Mouse (Mus musculus): Measurements from ENCODE around the gene Utp14a. TPM values are rescaled to one million over a fixed set of nuclear protein-coding genes. Genes with fewer than 3 reads are reported as not detected.
"Not testable (repeated sequence)": the region's sequence is repeated elsewhere in the genome, so short reads cannot be mapped to it uniquely, and the experiment has no call there.

The Utp14a gene
- 16.3 and 19.1 TPM in 2 replicates for polyA plus RNA-seq (2015; fragmentation: Nextera tagmentation; extraction: Ambion mirVana)

- Histone ChIP-seq H3K4me1 (replicated peaks) (peaks cover 5% of the 10 kb centered on the region), H3K36me3 (peaks cover 4% of the 10 kb centered on the region), H3K27me3 (no peaks in the 10 kb centered on the region), H3K9ac (peak within 1 kb of the TSS; percentile 71), H3K4me3 (peak within 1 kb of the TSS; percentile 48), H3K27ac (peak within 1 kb of the TSS; percentile 88), H3K4me2 (peak within 1 kb of the TSS; percentile 56), H3K9me3 (no peaks in the 10 kb centered on the region)
- 13% methylated on average over 33 of the region's 33 CpGs for WGBS
- peak; percentile 100 for ATAC-seq (ENCODE audit: low FRiP score)
These were observed at the start of gene Utp14a for GRCm38 (mm10) chrX:48256468-48257007. TSS of gene Utp14a (plus strand) at chrX:48256862.

DNA sequence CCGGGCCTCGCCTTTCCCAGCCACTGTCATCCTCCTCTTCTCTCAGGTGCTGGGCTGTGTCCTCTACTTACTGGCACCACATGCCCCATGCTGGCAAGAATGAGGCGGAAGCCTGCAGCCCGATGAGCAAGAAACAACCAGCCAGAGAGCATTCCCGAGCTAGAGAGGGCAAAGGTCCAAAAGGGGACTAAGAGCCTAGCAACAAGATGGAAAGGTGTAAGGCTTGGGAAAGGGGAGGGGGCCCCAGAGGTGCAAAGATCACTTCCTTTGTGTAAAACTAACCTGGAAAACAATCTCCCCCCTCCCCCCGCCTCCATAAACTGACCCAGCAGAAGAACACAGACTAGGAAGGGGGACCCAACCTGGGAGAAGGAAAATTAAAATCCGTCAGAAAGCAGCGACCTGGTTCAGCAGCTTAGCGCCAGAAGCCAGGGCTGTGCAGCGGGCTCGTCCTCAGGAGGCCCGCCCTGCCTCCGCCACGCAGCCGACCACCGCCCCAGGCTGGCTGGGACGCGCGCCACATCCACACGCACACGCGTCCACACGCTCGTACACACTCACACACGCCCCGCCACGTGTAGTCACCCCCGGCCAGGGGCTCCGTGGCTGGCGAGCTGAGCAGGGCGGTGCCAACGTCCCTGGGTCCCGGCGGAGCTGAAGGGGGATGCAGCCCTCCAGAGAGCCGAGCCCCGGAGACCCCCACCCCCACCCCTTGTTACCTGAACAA is 48.7 kb upstream of the Utp14a start:
- Histone ChIP-seq H3K27me3 (no peaks in the 10 kb centered on the region), H3K9me3 (no peaks in the 10 kb centered on the region), H3K9ac (peak overlapping the region; percentile 81), H3K4me1 (replicated peaks) (peaks cover 32% of the 10 kb centered on the region), H3K36me3 (no peaks in the 10 kb centered on the region), H3K4me2 (peak overlapping the region; percentile 59), H3K4me3 (peak overlapping the region; percentile 57), H3K27ac (peak overlapping the region; percentile 85)
- peak; percentile 88 for ATAC-seq (ENCODE audit: low FRiP score)
- 10% methylated on average over 35 of the region's 36 CpGs for WGBS

DNA sequence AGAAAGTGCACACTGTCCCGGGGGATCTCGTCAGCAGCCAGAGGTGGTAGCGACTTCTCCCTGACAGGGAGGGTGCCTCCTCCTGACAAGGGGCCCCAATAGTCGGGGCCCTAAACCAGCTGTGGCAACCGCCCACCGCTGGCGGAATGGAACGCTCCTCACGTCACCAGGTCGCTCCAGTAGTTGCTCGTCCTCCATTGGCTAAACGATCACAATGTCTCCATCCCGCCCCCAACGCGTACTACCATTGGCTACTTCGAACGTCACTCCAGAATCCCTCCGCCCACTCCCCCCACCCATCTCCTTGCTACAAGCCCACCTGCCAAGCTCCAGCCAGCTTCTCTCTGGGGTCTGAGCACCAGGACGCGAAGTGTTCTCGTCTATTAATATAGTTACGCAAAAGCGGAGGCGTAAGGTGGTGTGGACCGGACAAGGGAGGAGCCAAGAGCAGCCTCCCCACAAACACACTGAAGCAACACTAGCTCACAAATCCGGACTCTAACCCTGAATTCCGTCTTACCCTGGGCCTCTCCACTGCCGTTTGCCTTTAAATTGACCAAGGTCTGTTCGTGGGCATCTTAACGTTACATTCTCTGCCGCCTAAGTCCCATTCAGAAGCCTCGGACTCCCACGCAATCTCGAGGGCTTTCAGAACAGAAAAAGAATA is 48.0 kb upstream of the Utp14a start, which contains the start of gene Zdhhc9:
Gene Zdhhc9 (minus strand): TSS at position 360 of the 667 bp plus-strand sequence.
- 11% methylated on average over 34 of the region's 34 CpGs for WGBS
- H3K9ac ChIP-seq = peak within 1 kb of the TSS; percentile 81
- peak; percentile 98 for ATAC-seq (ENCODE audit: low FRiP score)
- no peaks in the 10 kb centered on the region for H3K27me3 ChIP-seq
- peak within 1 kb of the TSS; percentile 85 for H3K27ac ChIP-seq
- peak within 1 kb of the TSS; percentile 57 for H3K4me3 ChIP-seq
- no peaks in the 10 kb centered on the region for H3K9me3 ChIP-seq
- H3K4me2 ChIP-seq = peak within 1 kb of the TSS; percentile 59
- H3K36me3 ChIP-seq = no peaks in the 10 kb centered on the region
- peaks cover 30% of the 10 kb centered on the region for H3K4me1 ChIP-seq (replicated peaks)

- H3K27ac ChIP-seq; H3K4me2 ChIP-seq; H3K9me3 ChIP-seq; H3K27me3 ChIP-seq; H3K36me3 ChIP-seq; ATAC-seq (ENCODE audit: low FRiP score); H3K9ac ChIP-seq; H3K4me3 ChIP-seq: not testable (repeated sequence)
- 100% methylated on average over 2 of the region's 4 CpGs for WGBS
- peaks cover 22% of the 10 kb centered on the region for H3K4me1 ChIP-seq (replicated peaks)
These were observed 46.9 kb upstream of the Utp14a start for GRCm38 (mm10) chrX:48209746-48210145.

GRCm38 (mm10) chrX:48219468-48219867 is 37.2 kb upstream of the Utp14a start:
- 85% methylated on average over 5 of the region's 5 CpGs for WGBS
- no peaks in the 10 kb centered on the region for H3K36me3 ChIP-seq
- H3K4me1 ChIP-seq (replicated peaks) = no peaks in the 10 kb centered on the region
- H3K4me3 ChIP-seq = no peak overlapping the region
- H3K4me2 ChIP-seq = no peak overlapping the region
- H3K9me3 ChIP-seq = no peaks in the 10 kb centered on the region
- no peak overlapping the region for H3K27ac ChIP-seq
- no peaks in the 10 kb centered on the region for H3K27me3 ChIP-seq
- H3K9ac ChIP-seq = no peak overlapping the region
- no peak for ATAC-seq (ENCODE audit: low FRiP score)

DNA sequence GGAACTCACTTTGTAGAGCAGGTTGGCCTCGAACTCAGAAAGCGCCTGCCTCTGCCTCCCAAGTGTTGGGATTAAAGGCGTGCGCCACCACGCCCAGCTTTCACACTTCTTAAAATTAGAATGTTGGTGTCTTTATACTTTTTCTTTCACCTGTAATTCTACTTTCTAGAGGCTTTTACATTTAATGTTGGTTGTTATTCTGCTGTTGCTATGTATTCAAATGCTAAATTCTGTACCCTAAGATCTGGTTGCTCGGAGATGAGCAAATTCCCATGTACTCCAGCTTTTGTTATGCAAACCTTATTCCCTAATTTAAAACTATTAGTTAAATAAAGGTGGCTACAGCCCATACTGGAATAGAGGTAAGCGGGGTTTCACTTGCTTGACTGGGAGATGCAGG is 34.0 kb upstream of the Utp14a start:
- no peak for ATAC-seq (ENCODE audit: low FRiP score)
- H3K4me3 ChIP-seq = no peak overlapping the region
- no peaks in the 10 kb centered on the region for H3K4me1 ChIP-seq (replicated peaks)
- H3K27ac ChIP-seq = no peak overlapping the region
- 80% methylated on average over 7 of the region's 7 CpGs for WGBS
- no peak overlapping the region for H3K4me2 ChIP-seq
- no peaks in the 10 kb centered on the region for H3K27me3 ChIP-seq
- no peak overlapping the region for H3K9ac ChIP-seq
- H3K9me3 ChIP-seq = no peaks in the 10 kb centered on the region
- H3K36me3 ChIP-seq = no peaks in the 10 kb centered on the region

DNA sequence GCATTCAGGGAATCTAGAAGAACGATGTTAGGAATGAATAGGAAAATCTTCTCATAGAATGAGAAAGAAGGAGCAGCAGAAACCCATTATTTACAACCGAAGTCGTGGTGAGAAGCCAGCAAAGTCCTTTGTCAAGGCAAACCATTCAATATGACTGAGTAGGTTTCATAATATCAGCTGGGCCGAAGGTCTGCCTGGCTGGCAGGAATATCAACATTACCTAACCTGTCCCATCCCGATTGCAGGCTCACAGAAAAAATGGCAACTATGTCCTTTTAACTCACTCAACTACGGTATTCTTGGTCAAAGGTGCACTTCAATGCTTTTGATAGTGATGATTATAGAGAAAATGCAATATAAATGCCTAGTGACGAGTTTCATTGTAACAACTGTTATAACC is 30.4 kb upstream of the Utp14a start:
- no peak overlapping the region for H3K4me3 ChIP-seq
- no peaks in the 10 kb centered on the region for H3K36me3 ChIP-seq
- H3K27ac ChIP-seq = no peak overlapping the region
- H3K4me2 ChIP-seq = no peak overlapping the region
- no peaks in the 10 kb centered on the region for H3K9me3 ChIP-seq
- 84% methylated on average over 7 of the region's 7 CpGs for WGBS
- H3K4me1 ChIP-seq (replicated peaks) = no peaks in the 10 kb centered on the region
- no peaks in the 10 kb centered on the region for H3K27me3 ChIP-seq
- no peak for ATAC-seq (ENCODE audit: low FRiP score)
- no peak overlapping the region for H3K9ac ChIP-seq

DNA sequence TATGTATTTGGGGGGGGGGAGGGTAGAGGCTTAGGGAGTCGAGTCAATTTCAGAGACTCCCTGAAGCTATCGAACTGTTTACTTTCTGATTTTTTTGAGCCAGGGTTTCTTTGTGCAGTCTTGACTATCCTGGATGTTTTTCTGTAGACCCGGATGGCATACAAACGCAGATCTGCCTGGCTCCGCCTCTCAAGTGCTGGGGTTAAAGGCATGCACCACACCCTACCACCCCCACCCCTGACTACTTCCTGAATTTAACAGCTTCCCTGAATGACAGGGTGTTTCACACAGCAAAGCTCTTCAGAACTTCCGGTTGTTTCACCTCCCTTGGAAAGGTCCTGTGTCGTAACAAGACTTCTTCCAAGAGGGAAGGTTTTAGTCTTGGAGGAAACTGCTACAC is 22.2 kb upstream of the Utp14a start:
- WGBS = 71% methylated on average over 7 of the region's 7 CpGs
- Histone ChIP-seq H3K4me3 (no peak overlapping the region), H3K9ac (no peak overlapping the region), H3K4me2 (no peak overlapping the region), H3K27ac (no peak overlapping the region), H3K36me3 (no peaks in the 10 kb centered on the region), H3K9me3 (no peaks in the 10 kb centered on the region), H3K27me3 (no peaks in the 10 kb centered on the region), H3K4me1 (replicated peaks) (no peaks in the 10 kb centered on the region)
- ATAC-seq (ENCODE audit: low FRiP score) = no peak

DNA sequence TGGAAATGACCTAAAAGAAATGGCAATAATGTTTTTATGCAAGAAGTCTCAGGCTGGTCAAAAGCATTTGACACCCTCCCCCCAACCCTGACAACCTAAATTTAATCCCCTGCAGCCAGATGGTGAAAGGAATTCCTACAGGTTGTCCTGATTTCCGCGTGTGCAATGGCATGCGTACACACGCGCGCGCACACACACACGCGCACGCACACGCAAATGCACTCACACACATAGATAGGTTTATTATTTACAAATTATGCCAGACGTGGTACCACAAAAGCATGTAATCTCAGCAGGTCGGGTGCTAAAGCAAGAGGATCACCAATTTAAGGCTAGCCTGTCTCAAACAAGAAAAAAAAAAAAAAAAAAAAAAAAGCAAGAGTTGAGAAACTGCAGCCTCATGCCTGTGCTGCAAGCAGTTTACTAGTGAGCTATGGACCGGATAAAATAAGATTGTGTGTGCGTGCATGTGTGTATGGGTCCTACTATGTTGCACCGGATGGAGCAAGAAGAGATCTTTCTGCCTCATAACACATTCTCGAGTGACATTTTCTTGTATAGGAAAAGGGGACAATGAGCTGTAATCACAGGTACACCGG is 733 bp upstream of the Utp14a start:
- Histone ChIP-seq H3K27me3 (no peaks in the 10 kb centered on the region), H3K9ac (peak overlapping the region; percentile 71), H3K4me3 (peak overlapping the region; percentile 48), H3K9me3 (no peaks in the 10 kb centered on the region), H3K36me3 (no peaks in the 10 kb centered on the region; the same call in 1 of the 2 replicates), H3K4me2 (peak overlapping the region; percentile 56), H3K4me1 (replicated peaks) (peaks cover 5% of the 10 kb centered on the region), H3K27ac (peak overlapping the region; percentile 88)
- 20% methylated on average over 18 of the region's 18 CpGs for WGBS
- peak; percentile 81 for ATAC-seq (ENCODE audit: low FRiP score)

- H3K36me3 ChIP-seq = peaks cover 7% of the 10 kb centered on the region
- 21% methylated on average over 16 of the region's 16 CpGs for WGBS
- H3K4me1 ChIP-seq (replicated peaks) = peaks cover 5% of the 10 kb centered on the region
- no peak overlapping the region for H3K27ac ChIP-seq
- peak; percentile 15; the same call in 1 of the 2 replicates for ATAC-seq (ENCODE audit: low FRiP score)
- no peaks in the 10 kb centered on the region for H3K9me3 ChIP-seq
- no peaks in the 10 kb centered on the region for H3K27me3 ChIP-seq
- peak overlapping the region; percentile 54 for H3K4me2 ChIP-seq
- H3K4me3 ChIP-seq = peak overlapping the region; percentile 48
- H3K9ac ChIP-seq = peak overlapping the region; percentile 66
These were observed 349 bp downstream of the Utp14a start for GRCm38 (mm10) chrX:48257011-48257410.

- Histone ChIP-seq H3K9ac (no peak overlapping the region), H3K9me3 (no peaks in the 10 kb centered on the region), H3K27me3 (no peaks in the 10 kb centered on the region), H3K4me2 (no peak overlapping the region), H3K36me3 (peaks cover 21% of the 10 kb centered on the region), H3K4me1 (replicated peaks) (no peaks in the 10 kb centered on the region), H3K27ac (no peak overlapping the region), H3K4me3 (no peak overlapping the region)
- WGBS = 86% methylated on average over 4 of the region's 4 CpGs
- ATAC-seq (ENCODE audit: low FRiP score) = no peak
These were observed 15.0 kb downstream of the Utp14a start for GRCm38 (mm10) chrX:48271671-48272070.

GRCm38 (mm10) chrX:48274634-48275033 is 18.0 kb downstream of the Utp14a start:
- no peak overlapping the region for H3K4me3 ChIP-seq
- H3K27ac ChIP-seq = no peak overlapping the region
- H3K9ac ChIP-seq = no peak overlapping the region
- no peak overlapping the region for H3K4me2 ChIP-seq
- H3K36me3 ChIP-seq = peaks cover 16% of the 10 kb centered on the region
- no peaks in the 10 kb centered on the region for H3K4me1 ChIP-seq (replicated peaks)
- H3K9me3 ChIP-seq = no peaks in the 10 kb centered on the region
- no peak for ATAC-seq (ENCODE audit: low FRiP score)
- no peaks in the 10 kb centered on the region for H3K27me3 ChIP-seq
- 90% methylated on average over 10 of the region's 10 CpGs for WGBS

All from hindbrain, embryonic 13.5 days (tissue).